Mouse (Mus musculus) liver, embryonic 12.5 days (tissue): ENCODE results near the gene Hhat. TPM values are rescaled to one million over a fixed set of nuclear protein-coding genes. Genes with fewer than 3 reads are reported as not detected.

Source experiments
- ATAC-seq: fragments of 200-750 bp; cut with Nextera tagmentation; 2 replicates; pipeline ENCODE4 v1.8.0; 2017; ENCODE audit warnings: moderate number of reproducible peaks, mild to moderate bottlenecking, moderate library complexity
- H3K27ac ChIP-seq: fragments of 300-500 bp; sonication (generic); 2 replicates; pipeline ENCODE4 v1.5.1; 2016; ENCODE audit warnings: mild to moderate bottlenecking
- H3K27me3 ChIP-seq: fragments of 300-500 bp; sonication (generic); replicated peaks from 2 replicates; pipeline ENCODE4 v1.6.1; 2016; ENCODE audit warnings: mild to moderate bottlenecking, moderate library complexity
- H3K36me3 ChIP-seq: fragments of 300-500 bp; sonication (generic); 2 replicates; pipeline ENCODE4 v1.6.1; 2016; ENCODE audit warnings: mild to moderate bottlenecking, moderate library complexity
- H3K4me1 ChIP-seq: fragments of 300-500 bp; sonication (generic); 2 replicates; pipeline ENCODE4 v1.6.1; 2016
- H3K4me2 ChIP-seq: fragments of 300-500 bp; sonication (generic); 2 replicates; pipeline ENCODE4 v1.6.1; 2016; ENCODE audit warnings: mild to moderate bottlenecking, moderate library complexity
- H3K4me3 ChIP-seq: fragments of 300-500 bp; sonication (generic); 2 replicates; pipeline ENCODE4 v1.5.1; 2016; ENCODE audit warnings: mild to moderate bottlenecking, moderate library complexity
- H3K9ac ChIP-seq: fragments of 300-500 bp; sonication (generic); 2 replicates; pipeline ENCODE4 v1.6.1; 2016; ENCODE audit warnings: mild to moderate bottlenecking, moderate library complexity
- H3K9me3 ChIP-seq: fragments of 300-500 bp; sonication (generic); replicated peaks from 2 replicates; pipeline ENCODE4 v1.6.1; 2016; ENCODE audit warnings: mild to moderate bottlenecking, moderate library complexity
- WGBS: fragments of 180-500 bp; shearing (Covaris S2); methylation state at CpG from one replicate; pipeline ENCODE4 v1.1.7; 2016; ENCODE audit not compliant: insufficient replicate concordance; 5-methylcytosine and 5-hydroxymethylcytosine counted together
- polyA plus RNA-seq: library from polyadenylated mRNA; unstranded; fragments of >200 nt; fragmentation: Nextera tagmentation; extraction: Ambion mirVana; gene quantifications from 2 replicates; pipeline ENCODE4 v1.2.1, GENCODE M21; 2016

The Hhat gene
- polyA plus RNA-seq, 1 experiment from 2014 or later, result 2.1 TPM

GRCm38 (mm10) chr1:192797011-192797274, 25.9 kb upstream of the Hhat start:
- Histone ChIP-seq H3K36me3 (no peaks in the 10 kb centered on the region), H3K27ac (no peak overlapping the region), H3K4me3 (no peak overlapping the region), H3K27me3 (no peaks in the 10 kb centered on the region), H3K9ac (no peak overlapping the region), H3K9me3 (peaks cover 8% of the 10 kb centered on the region), H3K4me2 (peak overlapping the region; percentile 39; the same call in 1 of the 2 replicates), H3K4me1 (peaks cover 45% of the 10 kb centered on the region)
- WGBS, result 48% methylated on average over 3 of the region's 3 CpGs
- ATAC-seq, result no peak

DNA sequence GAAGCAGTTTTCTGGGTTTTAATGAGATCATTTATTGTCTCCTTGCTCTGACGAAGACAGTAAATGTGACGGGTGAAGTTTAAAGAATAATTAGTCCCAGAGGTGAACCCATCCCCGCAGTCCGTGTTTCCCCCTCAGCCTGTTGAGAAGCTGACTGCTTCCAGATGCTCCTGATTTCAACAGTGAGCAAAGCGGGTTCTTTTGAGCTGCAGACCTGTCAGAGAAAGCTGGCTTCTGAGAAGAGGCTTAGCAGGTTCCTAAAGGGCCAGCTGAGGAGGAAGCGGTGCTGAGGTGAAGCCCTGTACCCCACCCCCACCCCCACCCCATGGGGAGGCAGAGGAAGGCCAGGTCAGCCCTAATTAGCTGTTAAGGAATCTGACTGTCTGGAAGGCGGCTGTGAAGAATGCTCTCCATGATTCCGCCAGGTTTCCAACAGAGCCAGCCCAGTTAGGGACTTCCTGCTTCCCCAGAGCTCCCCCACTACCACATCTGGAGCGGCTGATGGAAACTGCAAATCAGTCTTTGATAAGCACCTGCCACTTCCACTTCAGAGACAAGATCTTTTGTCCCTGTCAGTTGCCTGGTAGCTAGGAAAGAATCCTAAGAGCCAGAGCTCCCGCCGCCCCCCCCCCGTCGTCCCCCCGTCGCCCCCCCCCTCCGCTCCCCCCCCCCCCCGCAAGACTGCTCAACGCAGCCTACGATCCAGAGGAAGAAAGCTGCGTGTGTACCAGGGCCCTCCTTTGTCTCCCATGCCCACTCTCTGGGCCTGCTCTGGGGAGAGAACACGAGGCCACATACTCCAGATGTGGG, 25.4 kb upstream of the Hhat start:
- no peak for ATAC-seq
- peak overlapping the region; percentile 39 for H3K4me2 ChIP-seq

GRCm38 (mm10) chr1:192794957-192795745, 24.1 kb upstream of the Hhat start:
- Histone ChIP-seq H3K27me3 (no peaks in the 10 kb centered on the region), H3K9me3 (peaks cover 8% of the 10 kb centered on the region), H3K4me3 (no peak overlapping the region), H3K4me1 (peaks cover 43% of the 10 kb centered on the region), H3K9ac (no peak overlapping the region), H3K4me2 (no peak overlapping the region), H3K36me3 (no peaks in the 10 kb centered on the region), H3K27ac (no peak overlapping the region)
- peak; percentile 73 for ATAC-seq
- 52% methylated on average over 9 of the region's 9 CpGs for WGBS

More for the DNA sequence above, 25.4 kb upstream of the Hhat start:
- H3K9me3 ChIP-seq, result peaks cover 8% of the 10 kb centered on the region
- H3K4me3 ChIP-seq, result no peak overlapping the region
- WGBS, result 17% methylated on average over 17 of the region's 21 CpGs
- no peak overlapping the region for H3K9ac ChIP-seq
- no peaks in the 10 kb centered on the region for H3K36me3 ChIP-seq
- peaks cover 50% of the 10 kb centered on the region for H3K4me1 ChIP-seq
- H3K27me3 ChIP-seq, result no peaks in the 10 kb centered on the region
- H3K27ac ChIP-seq, result peak overlapping the region; percentile 45; the same call in 1 of the 2 replicates

- Histone ChIP-seq H3K4me2 (peak overlapping the region; percentile 3; the same call in 1 of the 2 replicates), H3K9me3 (peaks cover 8% of the 10 kb centered on the region), H3K4me1 (peaks cover 30% of the 10 kb centered on the region), H3K27me3 (no peaks in the 10 kb centered on the region), H3K27ac (0 out of 2 replicates have a peak overlapping the region, but pooled peaks have one; percentile 3), H3K36me3 (no peaks in the 10 kb centered on the region), H3K9ac (no peak overlapping the region), H3K4me3 (no peak overlapping the region)
- 17% methylated on average over 7 of the region's 7 CpGs for WGBS
- ATAC-seq, result no peak
These were observed 20.9 kb upstream of the Hhat start for GRCm38 (mm10) chr1:192791897-192792361.

- Histone ChIP-seq H3K4me1 (peaks cover 18% of the 10 kb centered on the region), H3K9ac (no peak overlapping the region), H3K27me3 (no peaks in the 10 kb centered on the region), H3K36me3 (no peaks in the 10 kb centered on the region), H3K4me3 (no peak overlapping the region), H3K27ac (no peak overlapping the region), H3K4me2 (no peak overlapping the region), H3K9me3 (peaks cover 7% of the 10 kb centered on the region)
- ATAC-seq, result no peak
- 64% methylated on average over 4 of the region's 4 CpGs for WGBS
These were observed 19.4 kb upstream of the Hhat start for GRCm38 (mm10) chr1:192790442-192790841.

GRCm38 (mm10) chr1:192789828-192790227, 18.8 kb upstream of the Hhat start:
- WGBS, result 73% methylated on average over 11 of the region's 11 CpGs
- 0 out of 2 replicates have a peak, but pooled peaks cover under 1% of the 10 kb centered on the region for H3K9me3 ChIP-seq
- H3K4me1 ChIP-seq, result peaks cover 12% of the 10 kb centered on the region
- no peaks in the 10 kb centered on the region for H3K27me3 ChIP-seq
- no peak for ATAC-seq
- H3K4me2 ChIP-seq, result no peak overlapping the region
- H3K36me3 ChIP-seq, result no peaks in the 10 kb centered on the region
- H3K9ac ChIP-seq, result no peak overlapping the region
- H3K27ac ChIP-seq, result no peak overlapping the region
- H3K4me3 ChIP-seq, result no peak overlapping the region

DNA sequence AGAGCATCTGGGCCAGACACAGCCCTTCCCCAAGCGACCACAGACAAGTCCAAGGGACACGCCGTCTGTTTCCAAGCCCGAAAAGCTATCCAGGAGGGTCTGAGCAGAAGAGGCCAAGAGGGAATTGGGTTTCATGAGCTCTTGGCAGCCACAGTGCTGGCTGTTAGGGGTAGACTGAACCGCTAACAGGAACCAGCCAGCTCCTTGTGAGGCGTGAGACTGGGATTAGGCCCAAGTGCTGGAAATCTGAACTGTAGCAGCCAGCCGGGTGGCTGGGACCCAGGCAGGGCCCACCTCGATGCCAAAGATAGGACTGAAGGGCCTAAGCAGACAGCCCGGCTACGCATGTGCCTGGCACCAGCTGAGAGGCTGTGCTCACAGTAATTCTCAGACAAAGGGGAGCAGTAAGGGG, 18.1 kb upstream of the Hhat start:
- Histone ChIP-seq H3K4me1 (peaks cover 8% of the 10 kb centered on the region), H3K9ac (no peak overlapping the region), H3K36me3 (no peaks in the 10 kb centered on the region), H3K27me3 (no peaks in the 10 kb centered on the region), H3K27ac (no peak overlapping the region), H3K4me3 (no peak overlapping the region), H3K4me2 (no peak overlapping the region), H3K9me3 (no peaks in the 10 kb centered on the region)
- WGBS, result 77% methylated on average over 10 of the region's 10 CpGs
- no peak for ATAC-seq

DNA sequence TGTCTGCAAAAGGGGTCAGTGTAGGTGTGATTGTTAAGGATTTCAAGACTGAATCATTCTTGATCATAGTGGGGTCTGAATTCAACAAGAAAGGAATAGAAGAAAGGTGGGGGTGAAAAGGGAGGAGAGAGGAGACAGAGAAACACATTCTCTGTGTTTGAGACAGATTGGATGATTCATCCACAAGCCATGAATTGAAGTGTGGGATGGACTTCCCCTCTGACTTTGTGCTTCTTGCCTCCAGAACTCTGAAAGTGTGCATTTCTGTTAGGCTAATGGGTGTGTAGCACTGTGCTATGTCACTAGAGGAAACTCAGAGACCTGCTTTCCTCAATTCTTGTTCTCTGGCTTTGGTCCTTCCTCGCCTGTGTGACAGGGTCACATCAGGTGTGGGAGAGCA, 15.2 kb upstream of the Hhat start:
- H3K27ac ChIP-seq, result no peak overlapping the region
- H3K27me3 ChIP-seq, result 0 out of 2 replicates have a peak, but pooled peaks cover 3% of the 10 kb centered on the region
- WGBS, result 56% methylated on average over 1 of the region's 1 CpGs
- H3K9ac ChIP-seq, result no peak overlapping the region
- ATAC-seq, result no peak
- H3K4me2 ChIP-seq, result no peak overlapping the region
- H3K36me3 ChIP-seq, result no peaks in the 10 kb centered on the region
- no peaks in the 10 kb centered on the region for H3K9me3 ChIP-seq
- H3K4me1 ChIP-seq, result no peaks in the 10 kb centered on the region
- no peak overlapping the region for H3K4me3 ChIP-seq

DNA sequence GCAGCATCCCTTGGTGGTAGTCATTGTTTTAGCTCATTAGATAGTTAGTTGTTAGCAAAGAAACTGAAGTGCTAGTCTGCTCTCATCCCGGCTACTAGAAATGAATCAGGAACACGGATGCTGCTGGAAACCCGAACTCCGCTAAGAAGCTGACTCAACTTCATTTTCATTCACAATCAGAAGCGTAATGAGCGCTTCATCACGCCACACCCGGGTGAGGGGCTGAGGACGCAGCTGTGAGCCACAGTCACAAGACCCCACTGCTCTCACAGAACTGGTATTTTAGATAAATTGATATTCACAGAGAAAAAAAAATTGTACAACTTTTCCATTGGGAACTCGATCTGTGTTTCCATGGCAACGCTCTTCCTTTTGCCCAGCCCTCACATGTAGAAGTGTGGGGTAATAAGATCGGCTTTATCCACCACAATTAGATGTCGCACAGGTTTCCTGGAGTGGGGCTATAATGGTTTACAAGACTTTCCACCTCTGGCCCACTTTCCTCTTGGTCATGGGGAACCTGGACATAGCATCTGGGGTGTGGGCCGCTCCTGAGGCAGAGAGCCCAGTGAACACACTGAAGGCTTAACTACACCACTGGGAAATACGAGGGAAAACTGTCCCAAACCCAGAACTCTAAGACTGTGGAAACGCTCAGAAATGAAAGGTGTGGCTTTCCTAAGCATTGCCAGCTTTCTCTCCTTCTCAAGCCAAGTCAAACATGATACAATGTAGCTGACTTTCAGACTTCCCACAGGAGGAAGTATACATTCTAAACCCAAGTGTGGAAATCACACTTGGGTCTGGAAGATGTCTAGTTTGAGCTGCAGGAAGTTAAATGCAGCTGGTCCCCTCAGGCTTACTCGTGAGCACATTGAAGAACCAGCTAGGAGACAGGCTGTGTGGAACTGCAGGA, 14.3 kb upstream of the Hhat start:
- H3K36me3 ChIP-seq, result no peaks in the 10 kb centered on the region
- ATAC-seq, result no peak
- 70% methylated on average over 17 of the region's 17 CpGs for WGBS
- 0 out of 2 replicates have a peak, but pooled peaks cover 3% of the 10 kb centered on the region for H3K27me3 ChIP-seq
- no peak overlapping the region for H3K27ac ChIP-seq
- H3K9me3 ChIP-seq, result no peaks in the 10 kb centered on the region
- no peaks in the 10 kb centered on the region for H3K4me1 ChIP-seq
- H3K4me2 ChIP-seq, result no peak overlapping the region
- H3K4me3 ChIP-seq, result no peak overlapping the region
- H3K9ac ChIP-seq, result no peak overlapping the region

- no peak overlapping the region for H3K27ac ChIP-seq
- H3K4me2 ChIP-seq, result no peak overlapping the region
- H3K4me1 ChIP-seq, result no peaks in the 10 kb centered on the region
- 0 out of 2 replicates have a peak, but pooled peaks cover 3% of the 10 kb centered on the region for H3K27me3 ChIP-seq
- no peaks in the 10 kb centered on the region for H3K9me3 ChIP-seq
- no peaks in the 10 kb centered on the region for H3K36me3 ChIP-seq
- ATAC-seq, result peak; percentile 43
- WGBS, result 23% methylated on average over 4 of the region's 4 CpGs
- H3K9ac ChIP-seq, result no peak overlapping the region
- no peak overlapping the region for H3K4me3 ChIP-seq
These were observed 13.4 kb upstream of the Hhat start for GRCm38 (mm10) chr1:192784374-192784773.

DNA sequence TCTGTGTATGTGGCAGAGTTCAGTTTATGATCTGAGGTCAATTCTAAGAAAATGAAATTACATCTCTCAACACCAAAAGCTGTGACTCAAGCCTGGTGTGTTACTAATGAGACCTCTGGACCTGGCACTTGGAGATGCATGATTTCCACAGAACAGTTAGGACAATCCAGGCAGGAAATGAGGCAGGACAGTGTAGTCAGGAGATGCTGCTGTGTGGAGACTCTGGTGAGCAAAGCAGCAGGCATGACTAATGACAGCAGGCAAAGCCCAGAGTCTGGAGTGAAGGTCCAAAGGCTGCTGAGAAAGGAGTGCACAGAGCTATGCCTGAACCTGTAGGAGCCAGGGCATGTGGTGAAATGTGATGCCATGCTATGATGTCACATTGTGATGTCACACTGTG, 10.2 kb upstream of the Hhat start:
- H3K4me3 ChIP-seq, result no peak overlapping the region
- H3K9me3 ChIP-seq, result no peaks in the 10 kb centered on the region
- no peaks in the 10 kb centered on the region for H3K36me3 ChIP-seq
- no peaks in the 10 kb centered on the region for H3K4me1 ChIP-seq
- H3K4me2 ChIP-seq, result no peak overlapping the region
- H3K9ac ChIP-seq, result no peak overlapping the region
- H3K27ac ChIP-seq, result no peak overlapping the region
- ATAC-seq, result no peak
- H3K27me3 ChIP-seq, result 0 out of 2 replicates have a peak, but pooled peaks cover 3% of the 10 kb centered on the region
